Mouse (Mus musculus): ENCODE results near the gene Map2k1.

Gene Map2k1

GRCm38 (mm10) chr9:64242381-64242831 is 11.0 kb downstream of the Map2k1 start:
- no peak for DNase-seq

GRCm38 (mm10) chr9:64240681-64241080 is 12.8 kb downstream of the Map2k1 start:
- no peak for DNase-seq

GRCm38 (mm10) chr9:64240116-64240515 is 13.3 kb downstream of the Map2k1 start:
- no peak for DNase-seq

- DNase-seq: no peak
These were observed 17.4 kb downstream of the Map2k1 start for GRCm38 (mm10) chr9:64236056-64236455.

GRCm38 (mm10) chr9:64234768-64235435 is 18.5 kb downstream of the Map2k1 start, which contains the start of gene Uchl4:
Gene Uchl4 (plus strand): TSS chr9:64235201.
- DNase-seq: no peak

- no peak for DNase-seq
These were observed 19.8 kb downstream of the Map2k1 start for GRCm38 (mm10) chr9:64233656-64234055.

GRCm38 (mm10) chr9:64232257-64232957 is 21.0 kb downstream of the Map2k1 start:
- DNase-seq: no peak

- no peak for DNase-seq
These were observed 21.8 kb downstream of the Map2k1 start for GRCm38 (mm10) chr9:64231674-64232073.

DNA sequence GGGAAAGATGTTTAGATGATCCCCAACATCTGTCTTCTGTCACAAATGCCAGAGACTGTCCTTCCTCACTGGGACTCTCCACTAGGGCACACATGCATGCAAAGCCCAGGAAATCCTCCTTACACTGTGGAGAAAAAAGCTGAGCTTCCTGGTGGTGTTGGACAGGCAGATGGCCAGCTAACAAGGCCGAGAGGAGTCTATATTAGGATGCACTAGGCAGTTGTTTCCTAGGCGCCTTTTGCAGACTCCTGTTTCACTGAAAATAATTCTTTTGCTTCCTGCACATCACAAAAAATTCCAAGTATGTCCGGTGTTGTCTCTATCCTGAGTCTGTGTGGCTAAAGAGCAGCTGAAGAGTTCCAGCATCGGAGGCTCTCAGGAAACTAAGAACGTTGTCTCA is 22.3 kb downstream of the Map2k1 start:
- no peak for DNase-seq

DNA sequence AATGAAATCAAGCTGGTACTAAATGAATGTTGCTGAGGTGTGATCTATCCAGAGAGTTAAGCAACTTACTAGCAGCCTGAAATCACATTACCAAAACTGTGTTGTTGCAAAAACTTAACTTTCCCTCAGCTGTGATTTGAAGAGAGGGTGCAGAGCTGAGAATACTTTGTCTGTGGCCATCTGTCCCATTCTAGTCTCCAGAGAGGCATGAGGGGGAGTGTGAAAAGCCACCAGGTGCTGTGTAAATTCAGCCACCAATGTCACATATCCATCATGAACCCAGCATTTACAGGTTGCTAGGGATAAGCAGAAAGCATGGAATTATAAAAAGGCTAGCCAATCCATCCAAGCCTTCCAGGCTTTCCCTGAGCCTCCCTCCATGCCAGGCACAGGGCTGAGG is 24.5 kb downstream of the Map2k1 start:
- no peak for DNase-seq

- DNase-seq: no peak
These were observed 25.7 kb downstream of the Map2k1 start for GRCm38 (mm10) chr9:64227736-64228135.

DNA sequence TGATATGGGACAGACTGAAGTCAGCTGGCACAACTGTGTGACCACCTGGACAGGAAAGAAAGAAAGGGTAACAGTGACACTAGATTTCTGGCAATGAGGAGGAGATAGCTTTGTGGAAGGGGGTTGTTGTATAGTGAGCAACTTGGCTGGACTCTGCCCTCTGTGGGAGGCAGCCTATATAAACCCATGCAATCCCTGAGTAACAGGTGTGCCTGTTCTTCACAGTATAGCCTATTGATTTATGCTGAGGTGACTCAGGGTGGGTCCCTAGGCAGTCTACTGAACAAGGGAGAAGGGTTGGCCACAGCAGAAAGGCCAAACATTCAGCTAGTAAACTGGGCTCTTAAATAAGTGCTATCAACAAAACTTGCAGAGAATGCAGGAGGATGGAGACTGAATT is 27.6 kb downstream of the Map2k1 start:
- no peak for DNase-seq

DNA sequence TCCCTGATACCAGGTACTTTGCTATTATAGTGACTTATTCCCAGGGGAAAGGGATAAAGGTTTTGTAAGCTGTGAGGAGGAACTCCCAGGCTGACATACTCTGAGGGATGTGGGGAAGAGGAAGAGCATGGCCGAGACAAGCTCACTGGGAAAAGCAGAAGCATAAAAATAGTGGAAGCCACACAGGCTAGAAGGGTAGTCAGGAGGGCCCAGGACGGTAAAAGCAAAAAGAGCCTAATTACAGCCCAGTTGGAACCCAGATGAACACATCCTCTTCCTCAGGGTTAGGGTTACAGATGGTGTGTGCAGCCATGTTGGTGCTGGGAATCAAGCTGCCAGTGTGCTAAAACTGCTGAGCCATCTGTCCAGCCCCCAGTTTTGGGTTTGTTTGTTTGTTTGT is 31.3 kb downstream of the Map2k1 start:
- DNase-seq: no peak

GRCm38 (mm10) chr9:64221480-64221879 is 32.0 kb downstream of the Map2k1 start:
- no peak for DNase-seq

DNA sequence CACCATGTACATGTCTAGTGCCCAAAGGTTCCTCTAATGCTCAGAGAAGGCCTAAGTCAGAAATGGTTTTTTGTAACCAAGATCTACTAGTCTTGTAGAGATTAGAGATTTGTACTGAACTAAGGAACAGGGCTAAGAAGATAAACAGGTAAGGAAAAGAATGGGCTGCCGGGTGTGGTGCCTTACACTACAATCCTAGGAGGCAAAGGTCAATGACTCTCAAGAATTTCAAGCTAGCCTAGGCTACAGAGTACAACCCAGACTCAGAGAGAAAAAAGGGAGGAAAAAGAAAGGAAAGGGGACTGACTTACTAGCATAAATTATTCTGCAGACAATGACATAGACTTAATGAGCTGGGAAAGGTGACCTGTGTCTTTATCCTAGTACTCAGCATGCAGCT is 32.8 kb downstream of the Map2k1 start:
- no peak for DNase-seq

- no peak for DNase-seq
These were observed 33.5 kb downstream of the Map2k1 start for GRCm38 (mm10) chr9:64219772-64220420.

- DNase-seq: no peak
These were observed 34.1 kb downstream of the Map2k1 start for GRCm38 (mm10) chr9:64219305-64219704.

DNA sequence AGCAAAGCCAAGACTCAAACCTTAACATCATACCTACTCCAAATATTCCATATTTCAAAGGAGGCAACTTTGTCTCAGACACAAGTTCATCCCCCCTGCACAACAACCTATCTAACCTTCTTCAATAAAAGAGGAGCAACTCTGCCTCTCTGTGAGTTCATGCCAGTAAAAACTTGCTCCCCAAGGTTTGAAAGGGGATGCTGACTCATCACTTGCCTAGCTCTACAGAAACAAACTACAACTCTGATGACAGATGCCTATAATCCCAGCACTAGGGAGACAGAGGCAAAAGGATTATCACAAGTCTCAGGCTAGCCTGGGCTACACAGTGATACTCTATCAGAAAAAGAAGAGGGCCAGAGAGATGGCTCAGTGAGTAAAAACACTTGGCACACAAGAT is 35.5 kb downstream of the Map2k1 start:
- DNase-seq: no peak

DNA sequence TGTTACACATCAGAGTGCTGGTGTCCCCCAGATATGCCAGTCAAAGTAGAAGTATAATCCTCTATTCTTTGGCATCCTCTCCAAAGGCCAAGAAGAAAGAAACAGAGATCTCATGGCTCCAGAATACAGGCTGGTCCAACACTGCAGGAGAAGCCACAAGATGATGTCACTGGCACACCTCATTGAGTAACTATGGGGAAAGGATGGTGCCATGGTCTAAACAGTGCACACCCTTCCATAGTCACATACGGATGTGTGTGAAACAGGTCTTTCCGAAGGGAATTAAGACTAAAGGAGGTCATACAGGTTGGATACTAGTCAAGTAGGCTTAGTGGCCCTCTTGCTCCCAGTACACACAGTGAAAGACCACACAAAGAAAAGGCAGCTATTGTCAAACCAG is 36.8 kb downstream of the Map2k1 start:
- no peak for DNase-seq

- DNase-seq: no peak
These were observed 37.3 kb downstream of the Map2k1 start for GRCm38 (mm10) chr9:64216090-64216489.

DNA sequence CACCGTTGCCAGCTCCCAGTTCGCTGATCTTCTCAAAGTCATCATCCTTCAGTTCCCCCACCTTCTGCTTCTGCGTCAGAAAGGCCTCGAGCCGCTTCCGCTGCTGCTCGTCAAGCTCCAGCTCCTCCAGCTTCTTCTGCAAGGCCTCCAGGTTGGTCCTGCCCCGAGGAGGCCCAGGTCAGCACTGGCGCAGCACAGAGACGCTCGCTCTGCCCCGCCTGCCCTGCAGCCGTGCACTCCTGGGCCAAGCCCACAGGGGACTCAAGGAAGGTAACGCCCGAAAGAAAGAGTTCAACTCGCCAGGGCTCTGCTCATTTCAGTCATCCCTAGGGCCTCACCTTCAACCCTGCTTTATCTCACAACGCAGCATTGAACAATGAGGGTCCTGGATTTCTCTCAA is 39.0 kb downstream of the Map2k1 start:
- DNase-seq: no peak

DNA sequence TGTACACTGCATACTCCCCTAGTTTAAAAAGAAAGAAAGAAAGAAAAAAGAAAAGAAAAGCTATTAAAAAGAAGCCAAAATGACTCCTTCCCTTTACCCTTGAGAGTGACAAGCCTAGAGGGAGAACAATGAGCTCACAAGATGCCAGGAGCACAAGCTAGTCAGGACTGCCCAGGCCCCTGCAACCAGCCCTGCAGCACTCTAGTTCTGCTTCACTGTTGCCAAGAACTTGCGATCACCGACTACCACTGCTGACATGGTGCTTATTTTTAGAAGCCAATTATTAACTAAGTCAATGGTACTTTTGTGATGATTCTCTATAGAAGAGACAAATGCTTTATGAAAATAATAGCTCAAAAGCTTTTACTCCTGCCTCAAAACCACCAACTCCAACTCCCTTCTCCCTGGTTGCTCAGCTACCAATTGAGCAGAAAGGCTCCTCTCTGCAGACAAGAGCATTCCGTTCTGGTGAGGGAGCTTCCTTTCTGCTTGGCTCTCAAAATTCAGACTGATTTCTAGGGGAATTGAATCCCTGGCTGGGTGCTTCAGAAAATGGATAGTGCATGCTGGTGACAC is 45.8 kb downstream of the Map2k1 start:
- no peak for DNase-seq

- no peak for DNase-seq
These were observed 50.6 kb downstream of the Map2k1 start for GRCm38 (mm10) chr9:64202866-64203265.

GRCm38 (mm10) chr9:64202331-64202730 is 51.1 kb downstream of the Map2k1 start:
- DNase-seq: no peak
